10 mouse cellular contexts compared by ENCODE assay signal in the genomic region with DNA sequence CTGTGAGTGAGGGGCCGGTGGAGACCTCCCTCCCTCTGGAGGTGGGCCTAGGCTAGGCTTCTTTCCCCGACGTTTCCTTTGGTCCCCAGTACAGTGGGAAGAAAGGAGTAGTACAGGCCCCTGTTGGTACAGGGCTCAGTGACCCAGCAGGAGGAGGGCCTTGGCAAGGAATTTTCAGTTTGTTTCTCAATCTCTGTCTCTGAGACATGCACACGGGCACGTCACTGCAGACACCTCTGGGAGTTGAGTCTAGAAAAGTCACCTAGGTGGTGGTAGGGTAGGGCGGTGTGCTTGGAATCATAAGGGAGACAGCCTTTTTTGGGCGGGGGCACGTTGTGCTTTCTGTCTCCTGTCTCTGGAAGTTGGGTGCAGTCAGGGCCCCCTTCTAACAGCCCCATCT. TPM values are rescaled to one million over a fixed set of nuclear protein-coding genes. Genes with fewer than 3 reads are reported as not detected.
DNase-seq lines count a peak whose midpoint lies in the region; ATAC-seq and TF ChIP-seq lines count a peak whose summit lies in the region.
"Had no signal": no experiment of that assay in that cellular context is flagged by ENCODE, and none has a peak within 500 bp of the region (broad histone marks: within the 10 kb centered on the region; RNA-seq: fewer than 3 reads in every experiment).

No protein-coding gene starts in this region.

- 18% methylated on average over 8 of the region's 8 CpGs for WGBS in hindbrain, embryonic 16.5 days

- peaks cover 16% of the 10 kb centered on the region for H3K4me1 ChIP-seq in embryonic fibroblast, embryonic 13.5 days (ENCODE audit: control insufficient read depth, insufficient read depth, low read length)
- H3K4me1 ChIP-seq in hindbrain, embryonic 16.5 days (ENCODE audit: control insufficient read depth, insufficient read depth, low read depth, low read length): peaks cover 86% of the 10 kb centered on the region

- no peak for TF ChIP-seq POLR2A in embryonic fibroblast, embryonic 13.5 days (IDR thresholded peaks at IDR 0.05; ENCODE audit: low read depth, low read length)

- peak overlapping the region; percentile 82 for H3K4me2 ChIP-seq in hindbrain, embryonic 16.5 days (ENCODE audit: low read length)

- TF ChIP-seq CTCF in left cerebral cortex, adult 2 months (IDR thresholded peaks at IDR 0.05): no peak
- no peak for TF ChIP-seq CTCF in embryonic fibroblast, embryonic 13.5 days (IDR thresholded peaks at IDR 0.05; ENCODE audit: borderline replicate concordance, insufficient read depth, low read length)

- no peaks in the 10 kb centered on the region for H3K36me3 ChIP-seq in hindbrain, embryonic 16.5 days (ENCODE audit: control insufficient read depth, insufficient read depth, low read length)

- no peaks in the 10 kb centered on the region for H3K9me3 ChIP-seq in hindbrain, embryonic 16.5 days (ENCODE audit: control insufficient read depth, low read length)

- no peaks in the 10 kb centered on the region for H3K27me3 ChIP-seq in hindbrain, embryonic 16.5 days (replicated peaks; ENCODE audit: control insufficient read depth, insufficient read depth, low read length)
- H3K27me3 ChIP-seq: Patski had no signal

- H3K9ac ChIP-seq in hindbrain, embryonic 16.5 days (ENCODE audit: low read depth, low read length): no peak overlapping the region

- H3K4me3 ChIP-seq in left cerebral cortex, adult 2 months: no peak overlapping the region
- H3K4me3 ChIP-seq in embryonic fibroblast, embryonic 13.5 days (ENCODE audit: insufficient read depth, low read length): no peak overlapping the region
- H3K4me3 ChIP-seq in hindbrain, embryonic 16.5 days (ENCODE audit: low read length): no peak overlapping the region

- DNase-seq in left cerebral cortex, adult 2 months (ENCODE audit: extremely low spot score in 1 of 2, low spot score in 2 of 2): no peak
- DNase-seq in left cerebral cortex, postnatal 25 days (ENCODE audit: low spot score in 2 of 2): no peak
- peak; percentile 65 for DNase-seq in lung, postnatal 36 days
- no peak for DNase-seq in spleen, postnatal 14 days (ENCODE audit: low spot score in 2 of 2)
- no peak for DNase-seq in right cerebral cortex, postnatal 10 days (ENCODE audit: low spot score in 2 of 2)

- ATAC-seq in hindbrain, embryonic 16.5 days: peak; percentile 4; the same call in 1 of the 2 replicates
- ATAC-seq in megakaryocyte, adult 5-6 weeks (ENCODE audit: poor library complexity, severe bottlenecking): no peak

- intact Hi-C loops in left cerebral cortex, adult 2 months (cut with DNase I): no loop called here
- intact Hi-C loops in left cerebral cortex, postnatal 25 days (cut with DNase I): no loop called here

- peak overlapping the region; percentile 40 for H3K27ac ChIP-seq in left cerebral cortex, adult 2 months
- peak overlapping the region; percentile 96 for H3K27ac ChIP-seq in embryonic fibroblast, embryonic 13.5 days (ENCODE audit: insufficient read depth, low read length)
- H3K27ac ChIP-seq in hindbrain, embryonic 16.5 days (ENCODE audit: low read depth, low read length): peak overlapping the region; percentile 80

RNA-seq across cellular contexts. Expression of a gene that starts 5.8 kb away (rescaled TPM):
- total RNA-seq in left cerebral cortex, adult 2 months (2021): 10 to 100 TPM; 58.6 to 63.4 TPM
- 10 to 100 TPM; 60.3 to 60.9 TPM for total RNA-seq in left cerebral cortex, postnatal 25 days (2021)
- polyA plus RNA-seq in embryonic fibroblast, embryonic 13.5 days (2011; ENCODE audit: insufficient read length, low read depth, missing spikeins): 56.0 and 61.6 TPM in 2 replicates
- 9.7 and 11.1 TPM in 2 replicates for polyA plus RNA-seq in hindbrain, embryonic 16.5 days (2015; fragmentation: Nextera tagmentation; extraction: Ambion mirVana)
- 6.0 TPM in 2 replicates for total RNA-seq in megakaryocyte, adult 5-6 weeks (2015)
- total RNA-seq in megakaryocyte, adult 5-6 weeks (2017): 2.6 and 3.0 TPM in 2 replicates

RNA-seq across cellular contexts. Expression of a gene that starts 33.6 kb away (rescaled TPM):
- not detected for total RNA-seq in left cerebral cortex, adult 2 months (2021)
- total RNA-seq in left cerebral cortex, postnatal 25 days (2021): not detected
- polyA plus RNA-seq in embryonic fibroblast, embryonic 13.5 days (2011; ENCODE audit: insufficient read length, low read depth, missing spikeins): not detected in 2 replicates
- not detected in 2 replicates for polyA plus RNA-seq in hindbrain, embryonic 16.5 days (2015; fragmentation: Nextera tagmentation; extraction: Ambion mirVana)
- not detected in 2 replicates for total RNA-seq in megakaryocyte, adult 5-6 weeks (2015)
- total RNA-seq in megakaryocyte, adult 5-6 weeks (2017): not detected in 2 replicates
- polyA plus RNA-seq: Patski had no signal

RNA-seq across cellular contexts. Expression of a gene that starts 47.5 kb away (rescaled TPM):
- total RNA-seq in left cerebral cortex, adult 2 months (2021): not detected
- not detected for total RNA-seq in left cerebral cortex, postnatal 25 days (2021)
- polyA plus RNA-seq in embryonic fibroblast, embryonic 13.5 days (2011; ENCODE audit: insufficient read length, low read depth, missing spikeins): not detected in 2 replicates
- polyA plus RNA-seq in hindbrain, embryonic 16.5 days (2015; fragmentation: Nextera tagmentation; extraction: Ambion mirVana): not detected in 2 replicates
- not detected in 2 replicates for total RNA-seq in megakaryocyte, adult 5-6 weeks (2015)
- not detected in 2 replicates for total RNA-seq in megakaryocyte, adult 5-6 weeks (2017)
- total RNA-seq: gastrocnemius, adult 8-10 months had no signal
- polyA plus RNA-seq: Patski had no signal

Comparison
In these comparisons a context has a peak if more than half of its experiments do, and no peak if none do; other contexts are left out.
1. H3K27ac ChIP-seq: peak in every context shown above with its lines; median percentile 96 in embryonic fibroblast, embryonic 13.5 days; 80 in hindbrain, embryonic 16.5 days; 40 in left cerebral cortex, adult 2 months.
2. RNA of a gene that starts 5.8 kb away (total RNA-seq): 58.6 to 63.4 TPM in left cerebral cortex, adult 2 months and 60.3 to 60.9 TPM in left cerebral cortex, postnatal 25 days; 2.6 to 6.0 TPM in megakaryocyte, adult 5-6 weeks; every median in the first group is over 4 times any median in the second.